Mouse (Mus musculus) intestine, embryonic 15.5 days (tissue): Measurements from ENCODE around the gene Suco. TPM values are rescaled to one million over a fixed set of nuclear protein-coding genes. Genes with fewer than 3 reads are reported as not detected.

ENCODE experiments used
- ATAC-seq: fragments of 200-750 bp; cut with Nextera tagmentation; 2 replicates; pipeline ENCODE4 v1.8.0; 2017; ENCODE audit warnings: moderate TSS enrichment, moderate library complexity
- H3K27ac ChIP-seq: fragments of 300-500 bp; sonication (generic); 2 replicates; pipeline ENCODE4 v1.5.1; 2015; ENCODE audit warnings: mild to moderate bottlenecking, inconsistent platforms
- H3K27me3 ChIP-seq: fragments of 300-500 bp; sonication (generic); replicated peaks from 2 replicates; pipeline ENCODE4 v1.6.1; 2015; ENCODE audit warnings: inconsistent platforms
- H3K36me3 ChIP-seq: fragments of 300-500 bp; sonication (generic); 2 replicates; pipeline ENCODE4 v1.6.1; 2015; ENCODE audit warnings: inconsistent platforms
- H3K4me1 ChIP-seq: fragments of 300-500 bp; sonication (generic); replicated peaks from 2 replicates; pipeline ENCODE4 v1.6.1; 2015; ENCODE audit warnings: inconsistent platforms
- H3K4me2 ChIP-seq: fragments of 300-500 bp; sonication (generic); replicated peaks from 2 replicates; pipeline ENCODE4 v1.6.1; 2015; ENCODE audit warnings: mild to moderate bottlenecking, inconsistent platforms
- H3K4me3 ChIP-seq: fragments of 300-500 bp; sonication (generic); replicated peaks from 2 replicates; pipeline ENCODE4 v1.5.1; 2015; ENCODE audit warnings: inconsistent platforms
- H3K9ac ChIP-seq: fragments of 300-500 bp; sonication (generic); 2 replicates; pipeline ENCODE4 v1.6.1; 2015; ENCODE audit warnings: inconsistent platforms
- H3K9me3 ChIP-seq: fragments of 300-500 bp; sonication (generic); 2 replicates; pipeline ENCODE4 v1.6.1; 2016; ENCODE audit warnings: inconsistent platforms
- WGBS: fragments of 180-500 bp; shearing (Covaris S2); methylation state at CpG from one replicate; pipeline ENCODE4 v1.1.7; 2015; 5-methylcytosine and 5-hydroxymethylcytosine counted together
- polyA plus RNA-seq: library from polyadenylated mRNA; unstranded; fragments of >200 nt; fragmentation: Nextera tagmentation; extraction: Ambion mirVana; gene quantifications from 2 replicates; pipeline ENCODE4 v1.2.1, GENCODE M21; 2015

Suco gene
- polyA plus RNA-seq, 1 experiment from 2014 or later, result 21.9 TPM

DNA sequence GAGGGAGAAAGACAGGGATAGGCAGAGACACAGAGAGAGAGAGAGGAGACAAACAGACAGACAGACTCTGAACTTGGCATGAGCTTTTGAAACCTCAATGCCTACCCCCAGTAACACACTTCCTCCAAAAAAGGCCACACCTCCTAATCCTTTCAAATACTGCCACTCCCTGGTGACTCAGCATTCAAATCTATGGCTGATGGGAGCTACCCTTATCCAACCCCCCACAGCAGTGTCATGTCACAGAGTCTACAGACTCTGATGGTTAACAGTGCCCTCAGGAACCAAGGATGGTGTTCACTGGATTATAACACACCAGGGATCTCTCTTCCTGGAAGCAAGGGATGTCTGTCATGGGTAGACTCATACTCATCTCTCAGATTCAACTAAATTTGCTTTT is 76.7 kb downstream of the Suco start:
- Histone ChIP-seq H3K4me1 (no peaks in the 10 kb centered on the region), H3K4me2 (no peak overlapping the region), H3K27me3 (no peaks in the 10 kb centered on the region), H3K36me3 (no peaks in the 10 kb centered on the region), H3K27ac (no peak overlapping the region), H3K9me3 (no peaks in the 10 kb centered on the region), H3K9ac (no peak overlapping the region), H3K4me3 (no peak overlapping the region)
- ATAC-seq, result no peak

DNA sequence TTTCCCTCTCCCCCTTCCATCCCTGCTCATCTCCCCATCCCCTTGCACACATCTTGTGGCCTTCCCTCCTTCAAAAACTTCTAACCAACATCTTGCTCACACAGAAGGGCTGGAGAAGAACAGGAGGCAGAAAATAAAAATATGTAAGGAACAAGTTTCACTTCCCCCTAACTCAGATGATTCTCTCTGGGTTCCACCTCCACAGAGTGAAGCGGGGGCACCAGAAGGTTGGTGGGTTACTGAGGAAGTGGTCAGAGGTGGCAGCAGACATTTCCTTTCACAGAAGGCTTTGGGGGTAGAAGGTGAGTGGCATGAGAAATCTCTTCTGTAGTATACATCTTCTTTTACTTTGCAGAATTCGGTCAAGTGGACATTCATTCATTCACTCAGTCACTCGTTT is 77.6 kb downstream of the Suco start:
- WGBS, result 91% methylated on average over 3 of the region's 3 CpGs
- H3K4me2 ChIP-seq, result no peak overlapping the region
- no peaks in the 10 kb centered on the region for H3K27me3 ChIP-seq
- H3K9ac ChIP-seq, result no peak overlapping the region
- H3K27ac ChIP-seq, result no peak overlapping the region
- H3K36me3 ChIP-seq, result no peaks in the 10 kb centered on the region
- no peak overlapping the region for H3K4me3 ChIP-seq
- no peak for ATAC-seq
- H3K4me1 ChIP-seq, result no peaks in the 10 kb centered on the region
- H3K9me3 ChIP-seq, result no peaks in the 10 kb centered on the region

DNA sequence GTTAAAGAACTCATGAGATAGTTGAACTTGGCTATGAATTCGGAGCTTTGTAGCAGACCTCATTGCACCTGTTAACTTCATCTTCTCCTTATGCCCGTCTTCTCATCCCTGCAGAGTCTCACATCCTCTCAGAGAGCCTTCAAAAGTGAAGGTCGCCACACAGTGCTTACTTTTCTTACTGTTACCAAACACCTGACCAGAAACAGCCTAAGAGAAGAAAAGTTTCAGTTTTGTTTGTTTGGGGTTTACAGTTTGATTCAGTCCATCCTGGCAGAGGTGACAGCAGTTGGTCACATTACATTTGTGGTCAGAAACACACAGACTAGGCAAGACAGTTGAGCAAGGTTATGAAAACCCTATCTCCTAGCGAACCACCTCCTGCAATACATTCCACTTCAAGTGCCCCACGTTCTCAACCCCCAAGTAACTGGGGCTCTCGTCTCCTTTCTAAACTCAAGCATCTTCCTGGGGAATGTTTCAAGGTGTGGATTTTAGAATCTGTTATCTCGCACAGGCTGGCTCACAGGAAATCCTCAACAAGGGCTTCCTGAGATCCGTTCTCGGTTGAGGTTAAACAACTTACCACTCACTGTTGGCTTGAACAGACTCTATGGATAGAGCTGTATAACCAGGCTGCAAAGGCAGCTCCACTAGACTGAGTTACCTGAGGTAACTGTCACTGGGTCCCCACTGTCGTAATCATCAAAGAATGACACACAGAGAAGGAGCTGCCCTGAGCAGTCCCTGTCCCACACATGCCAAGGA is 81.9 kb downstream of the Suco start:
- H3K36me3 ChIP-seq, result no peaks in the 10 kb centered on the region
- no peak overlapping the region for H3K4me3 ChIP-seq
- no peak overlapping the region for H3K27ac ChIP-seq
- H3K27me3 ChIP-seq, result no peaks in the 10 kb centered on the region
- WGBS, result 79% methylated on average over 10 of the region's 10 CpGs
- no peak overlapping the region for H3K9ac ChIP-seq
- H3K4me1 ChIP-seq, result no peaks in the 10 kb centered on the region
- no peak overlapping the region for H3K4me2 ChIP-seq
- ATAC-seq, result no peak
- no peaks in the 10 kb centered on the region for H3K9me3 ChIP-seq

DNA sequence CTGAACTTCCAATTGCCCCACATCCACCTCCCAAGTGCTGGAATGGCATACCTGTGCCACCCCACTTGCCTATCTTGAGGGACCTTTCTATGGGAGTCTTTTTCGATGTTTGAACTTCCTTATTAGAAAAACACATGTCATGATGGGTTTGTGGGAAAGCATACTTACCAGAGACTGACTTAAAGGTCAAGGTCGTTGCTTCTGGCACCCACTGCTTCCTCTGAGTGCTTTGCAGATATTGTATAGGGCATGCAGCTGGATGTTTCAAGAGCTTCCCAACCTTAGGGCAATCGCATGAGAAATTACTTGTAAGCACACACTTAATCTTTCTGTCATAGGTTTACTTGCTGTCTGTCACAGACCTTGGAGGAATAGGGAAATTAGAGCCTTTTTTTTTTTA is 83.2 kb downstream of the Suco start:
- Histone ChIP-seq H3K9me3 (no peaks in the 10 kb centered on the region), H3K4me3 (no peak overlapping the region), H3K27me3 (no peaks in the 10 kb centered on the region), H3K9ac (no peak overlapping the region), H3K4me2 (no peak overlapping the region), H3K4me1 (no peaks in the 10 kb centered on the region), H3K27ac (no peak overlapping the region), H3K36me3 (no peaks in the 10 kb centered on the region)
- WGBS, result 72% methylated on average over 3 of the region's 3 CpGs
- ATAC-seq, result no peak

DNA sequence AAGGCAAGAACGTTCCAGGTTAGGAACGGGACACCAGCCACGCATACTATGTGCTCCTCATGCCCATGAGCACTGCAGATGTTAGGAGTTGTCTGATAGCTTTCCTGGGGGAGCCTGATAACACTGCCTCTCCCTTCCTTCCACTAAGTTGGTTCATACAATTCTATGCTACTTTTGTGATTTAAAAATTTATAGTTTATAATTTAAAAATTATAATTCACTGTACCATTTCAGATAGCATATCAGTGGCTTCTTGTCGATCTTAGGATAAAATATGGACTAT is 83.9 kb downstream of the Suco start:
- H3K9ac ChIP-seq, result no peak overlapping the region
- no peaks in the 10 kb centered on the region for H3K27me3 ChIP-seq
- no peaks in the 10 kb centered on the region for H3K9me3 ChIP-seq
- H3K4me1 ChIP-seq, result no peaks in the 10 kb centered on the region
- no peak for ATAC-seq
- H3K27ac ChIP-seq, result no peak overlapping the region
- no peak overlapping the region for H3K4me3 ChIP-seq
- H3K36me3 ChIP-seq, result no peaks in the 10 kb centered on the region
- no peak overlapping the region for H3K4me2 ChIP-seq
- 87% methylated on average over 4 of the region's 4 CpGs for WGBS

DNA sequence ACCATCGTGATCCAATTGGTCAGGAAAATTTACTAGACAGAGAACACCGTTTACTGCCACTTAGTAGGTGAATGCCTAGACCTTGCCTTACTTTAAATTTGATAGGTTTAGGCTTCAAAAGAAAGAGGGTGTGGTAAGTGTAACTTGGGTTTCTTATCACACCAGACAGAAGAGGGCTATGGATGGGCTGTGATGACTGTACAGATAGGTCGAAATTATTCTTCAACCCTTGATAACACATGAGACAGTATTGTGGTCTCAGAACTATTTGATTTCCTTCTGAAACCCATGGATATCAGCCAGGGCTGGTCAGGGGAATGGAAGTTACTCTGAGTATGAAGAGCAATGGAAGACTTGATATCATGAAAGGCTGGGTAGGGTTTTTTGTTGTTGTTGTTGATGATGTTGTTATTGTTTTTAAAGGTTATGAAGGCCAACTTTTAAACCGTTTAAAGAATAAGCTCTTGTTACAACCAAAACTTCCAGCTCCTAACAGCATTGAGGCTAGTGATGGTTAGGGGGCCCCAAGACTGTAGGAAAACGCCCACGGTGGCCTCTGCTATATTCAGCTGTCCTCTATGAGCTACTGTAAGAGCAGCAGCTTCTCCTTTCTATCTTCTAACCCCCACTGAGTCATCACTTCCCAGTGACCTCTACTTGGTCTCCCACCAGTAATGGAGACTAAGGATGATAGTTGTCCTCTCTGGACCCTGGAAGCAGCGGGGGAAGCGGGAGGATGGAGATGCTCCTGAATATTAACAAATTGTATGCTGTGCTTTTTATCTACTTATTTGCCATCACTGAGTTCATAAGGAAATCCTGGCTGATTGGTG is 84.4 kb downstream of the Suco start:
- Histone ChIP-seq H3K36me3 (no peaks in the 10 kb centered on the region), H3K27ac (no peak overlapping the region), H3K4me3 (no peak overlapping the region), H3K4me2 (no peak overlapping the region), H3K27me3 (no peaks in the 10 kb centered on the region), H3K9ac (no peak overlapping the region), H3K9me3 (no peaks in the 10 kb centered on the region), H3K4me1 (no peaks in the 10 kb centered on the region)
- WGBS, result 88% methylated on average over 8 of the region's 8 CpGs
- peak; percentile 34; the same call in 1 of the 2 replicates for ATAC-seq

DNA sequence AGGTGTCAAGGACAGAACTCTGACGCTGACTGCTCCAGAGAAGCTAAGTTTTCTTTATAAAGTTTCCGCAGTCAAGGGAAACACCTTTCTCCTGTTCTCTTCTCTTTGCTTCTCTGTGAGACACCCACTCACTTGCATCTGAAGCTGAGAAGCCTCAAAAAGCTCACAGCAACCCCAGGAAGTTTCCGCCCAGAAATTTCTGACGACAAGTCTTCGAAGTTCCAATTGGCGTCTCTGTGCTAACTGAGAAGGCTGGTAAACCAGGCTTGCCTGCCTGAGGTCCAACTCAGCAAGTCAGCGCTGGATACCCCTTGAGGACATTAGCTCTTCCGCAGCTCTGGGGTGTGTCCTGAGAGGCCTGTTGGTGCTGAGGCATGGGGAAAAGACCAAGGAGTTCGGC is 88.1 kb downstream of the Suco start, which contains the start of gene Fasl:
Fasl (minus strand) TSS at position 157 of the 400 bp plus-strand sequence.
- no peaks in the 10 kb centered on the region for H3K4me1 ChIP-seq
- no peak within 1 kb of the TSS for H3K9ac ChIP-seq
- H3K9me3 ChIP-seq, result no peaks in the 10 kb centered on the region
- no peaks in the 10 kb centered on the region for H3K36me3 ChIP-seq
- H3K27me3 ChIP-seq, result no peaks in the 10 kb centered on the region
- 75% methylated on average over 9 of the region's 9 CpGs for WGBS
- no peak within 1 kb of the TSS for H3K4me2 ChIP-seq
- no peak for ATAC-seq
- H3K4me3 ChIP-seq, result no peak within 1 kb of the TSS
- no peak within 1 kb of the TSS for H3K27ac ChIP-seq

DNA sequence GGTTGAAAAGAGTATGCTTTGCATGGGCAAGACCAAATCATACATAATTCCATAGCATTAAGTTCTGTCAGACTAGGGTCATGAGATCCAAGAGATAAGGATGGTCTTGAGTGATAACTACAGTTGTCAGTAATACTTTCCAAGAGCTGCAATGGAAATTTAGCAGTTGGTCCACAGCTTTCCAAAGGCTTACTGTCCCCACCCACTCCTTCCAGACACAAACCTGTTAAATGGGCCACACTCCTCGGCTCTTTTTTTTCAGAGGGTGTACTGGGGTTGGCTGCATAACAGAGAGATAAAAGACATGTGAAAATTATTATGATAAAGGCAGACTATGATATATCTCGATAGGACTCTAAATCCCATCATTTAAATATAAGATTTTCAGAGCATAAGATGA is 93.8 kb downstream of the Suco start:
- WGBS, result 77% methylated on average over 2 of the region's 2 CpGs
- H3K4me1 ChIP-seq, result no peaks in the 10 kb centered on the region
- ATAC-seq, result no peak
- H3K27ac ChIP-seq, result no peak overlapping the region
- H3K9me3 ChIP-seq, result no peaks in the 10 kb centered on the region
- H3K4me2 ChIP-seq, result no peak overlapping the region
- H3K4me3 ChIP-seq, result no peak overlapping the region
- H3K36me3 ChIP-seq, result no peaks in the 10 kb centered on the region
- no peak overlapping the region for H3K9ac ChIP-seq
- H3K27me3 ChIP-seq, result no peaks in the 10 kb centered on the region

DNA sequence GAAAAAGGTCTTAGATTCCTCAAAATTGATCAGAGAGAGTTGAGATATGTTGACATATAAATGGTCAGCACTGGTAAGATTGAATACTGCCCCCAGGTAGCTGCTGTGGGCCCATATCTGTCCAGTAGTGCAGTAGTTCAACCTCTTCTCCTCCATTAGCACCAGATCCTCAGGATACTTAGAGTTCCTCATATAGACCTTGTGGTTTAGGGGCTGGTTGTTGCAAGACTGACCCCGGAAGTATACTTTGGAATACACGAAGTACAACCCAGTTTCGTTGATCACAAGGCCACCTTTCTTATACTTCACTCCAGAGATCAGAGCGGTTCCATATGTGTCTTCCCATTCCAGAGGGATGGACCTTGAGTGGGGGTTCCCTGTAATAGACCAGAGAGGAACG is 94.9 kb downstream of the Suco start:
- H3K4me2 ChIP-seq, result no peak overlapping the region
- H3K27ac ChIP-seq, result no peak overlapping the region
- 89% methylated on average over 5 of the region's 5 CpGs for WGBS
- no peaks in the 10 kb centered on the region for H3K9me3 ChIP-seq
- no peak overlapping the region for H3K4me3 ChIP-seq
- H3K27me3 ChIP-seq, result no peaks in the 10 kb centered on the region
- ATAC-seq, result no peak
- no peaks in the 10 kb centered on the region for H3K4me1 ChIP-seq
- H3K36me3 ChIP-seq, result no peaks in the 10 kb centered on the region
- no peak overlapping the region for H3K9ac ChIP-seq

DNA sequence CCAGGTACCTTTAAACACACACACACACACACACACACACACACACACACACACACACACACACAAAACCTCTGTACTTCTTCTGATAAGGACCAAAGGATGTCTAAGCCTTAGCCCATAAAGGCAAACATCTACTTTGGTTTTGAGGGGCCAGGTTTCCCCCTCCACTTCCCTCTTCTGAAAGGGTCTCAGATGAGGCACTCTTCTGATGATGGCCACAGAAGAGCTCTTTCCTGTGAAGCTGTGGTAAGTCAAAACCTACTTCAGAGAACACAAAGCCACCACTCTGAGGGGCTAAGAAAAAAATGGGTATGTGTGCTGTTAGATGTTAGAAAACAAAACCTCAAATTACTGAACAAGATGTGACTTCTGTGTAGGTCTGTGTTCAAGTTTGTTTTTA is 97.4 kb downstream of the Suco start:
- Histone ChIP-seq H3K4me2 (no peak overlapping the region), H3K4me3 (no peak overlapping the region)

DNA sequence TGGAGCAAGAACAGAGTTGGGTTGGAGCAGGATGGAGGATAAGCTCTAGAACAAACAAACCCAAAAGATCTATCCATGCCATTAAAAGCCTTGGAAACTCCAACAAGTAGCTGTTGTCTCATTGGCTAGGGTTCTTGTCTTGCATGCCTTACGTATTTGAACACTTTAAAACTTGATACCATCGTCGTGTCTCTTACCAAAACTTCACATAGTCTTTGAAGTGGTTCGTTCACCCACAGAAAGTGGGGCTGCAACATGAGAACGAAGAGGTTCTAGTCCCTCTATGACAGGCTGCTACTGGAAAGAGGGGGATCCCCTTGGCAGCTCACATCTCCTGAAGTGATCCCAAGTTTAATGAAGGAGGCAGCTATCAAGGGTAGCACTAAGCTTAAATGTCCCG is 101.3 kb downstream of the Suco start:
- Histone ChIP-seq H3K9me3 (no peaks in the 10 kb centered on the region), H3K27ac (no peak overlapping the region), H3K27me3 (no peaks in the 10 kb centered on the region), H3K4me3 (no peak overlapping the region), H3K4me2 (no peak overlapping the region), H3K4me1 (no peaks in the 10 kb centered on the region), H3K9ac (no peak overlapping the region), H3K36me3 (no peaks in the 10 kb centered on the region)
- ATAC-seq, result no peak
- WGBS, result 85% methylated on average over 6 of the region's 6 CpGs

More for the DNA sequence above, 97.4 kb downstream of the Suco start:
- ATAC-seq, result no peak
- Histone ChIP-seq H3K9me3 (no peaks in the 10 kb centered on the region), H3K27me3 (no peaks in the 10 kb centered on the region), H3K9ac (no peak overlapping the region), H3K4me1 (no peaks in the 10 kb centered on the region), H3K27ac (no peak overlapping the region), H3K36me3 (no peaks in the 10 kb centered on the region)

DNA sequence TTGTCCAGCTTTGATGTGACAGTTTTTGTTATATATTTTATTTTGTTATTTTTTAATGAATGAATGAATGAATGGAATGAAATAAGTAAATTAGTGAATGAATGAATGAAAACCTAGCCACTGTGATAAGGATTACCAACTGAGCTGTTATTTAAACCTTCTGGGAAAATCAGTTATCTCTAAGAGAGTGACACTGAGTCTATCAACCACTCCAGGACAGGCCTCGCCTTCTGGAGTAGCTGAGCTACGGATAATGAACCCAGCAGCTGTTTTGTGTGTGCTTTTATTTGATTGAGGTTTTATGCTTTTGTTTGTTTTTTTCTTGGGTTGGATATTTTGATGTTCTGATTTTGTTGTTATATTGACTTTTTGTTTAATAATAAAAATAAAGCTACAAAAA is 105.2 kb downstream of the Suco start:
- Histone ChIP-seq H3K4me3 (no peak overlapping the region), H3K4me2 (no peak overlapping the region), H3K27ac (no peak overlapping the region), H3K4me1 (no peaks in the 10 kb centered on the region), H3K27me3 (no peaks in the 10 kb centered on the region), H3K9ac (no peak overlapping the region), H3K36me3 (no peaks in the 10 kb centered on the region), H3K9me3 (no peaks in the 10 kb centered on the region)
- no peak for ATAC-seq
- 79% methylated on average over 2 of the region's 2 CpGs for whole genome bisulfite sequencing

DNA sequence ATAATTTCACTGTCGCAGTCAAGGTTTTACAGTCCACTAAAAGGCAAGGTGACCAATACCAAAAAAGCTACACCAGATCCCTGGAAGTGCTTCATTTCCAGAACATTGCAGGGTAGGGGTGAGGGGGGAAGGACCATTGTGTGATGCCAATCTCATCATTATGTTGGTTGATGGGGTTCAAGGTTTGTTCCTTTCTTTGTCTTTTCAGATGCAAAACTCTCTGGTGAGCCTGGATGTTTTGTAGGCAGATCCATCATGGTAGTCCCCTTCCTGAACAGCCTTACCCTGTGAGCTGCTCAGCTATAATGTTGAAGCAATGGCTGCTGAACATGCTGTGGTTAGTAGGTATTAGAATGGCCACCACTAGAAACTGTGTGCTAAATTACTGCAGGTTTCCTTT is 107.2 kb downstream of the Suco start:
- 95% methylated on average over 1 of the region's 1 CpGs for WGBS
- Histone ChIP-seq H3K27me3 (no peaks in the 10 kb centered on the region), H3K27ac (no peak overlapping the region), H3K4me2 (no peak overlapping the region), H3K9me3 (no peaks in the 10 kb centered on the region), H3K9ac (no peak overlapping the region), H3K36me3 (no peaks in the 10 kb centered on the region), H3K4me1 (no peaks in the 10 kb centered on the region), H3K4me3 (no peak overlapping the region)
- ATAC-seq, result no peak
